Comparison of ENCODE assay signal across 26 mouse cellular contexts in the genomic region with DNA sequence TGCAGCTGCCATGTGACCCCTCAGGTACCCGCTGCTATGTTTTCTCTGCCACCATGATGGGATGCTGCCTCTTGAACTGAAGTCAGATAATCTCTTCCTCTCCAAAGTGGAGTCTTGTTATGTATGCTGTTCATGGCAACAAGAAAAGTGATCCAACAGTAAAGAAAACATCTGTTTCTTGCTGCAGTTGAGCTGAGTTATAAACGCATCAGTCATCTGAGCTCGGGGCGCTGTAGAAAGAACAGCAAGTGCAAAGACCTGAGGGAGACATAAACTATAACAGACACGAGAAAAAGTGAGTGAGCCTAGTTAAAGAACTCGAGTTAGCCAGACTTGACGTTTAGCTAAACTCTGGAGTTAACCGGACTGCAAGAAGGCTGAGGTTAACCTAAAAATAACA. TPM values are rescaled to one million over a fixed set of nuclear protein-coding genes. Genes with fewer than 3 reads are reported as not detected.
DNase-seq lines count a peak whose midpoint lies in the region; ATAC-seq and TF ChIP-seq lines count a peak whose summit lies in the region.
"Had no signal": no experiment of that assay in that cellular context is flagged by ENCODE, and none has a peak within 500 bp of the region (broad histone marks: within the 10 kb centered on the region; RNA-seq: fewer than 3 reads in every experiment).

No protein-coding gene starts in this region.

- H3K4me3 ChIP-seq in embryonic facial prominence, embryonic 14.5 days (ENCODE audit: low read depth, low read length), result no peak overlapping the region
- no peak overlapping the region for H3K4me3 ChIP-seq in embryonic facial prominence, embryonic 10.5 days
- no peak overlapping the region for H3K4me3 ChIP-seq in kidney, postnatal 0 days (replicated peaks; ENCODE audit: low read depth, low read length)
- H3K4me3 ChIP-seq in testis, adult 2 months (ENCODE audit: control insufficient read depth, low read depth, low read length), result peak overlapping the region; percentile 81
- H3K4me3 ChIP-seq in limb, embryonic 14.5 days (replicated peaks; ENCODE audit: low read length), result no peak overlapping the region
- H3K4me3 ChIP-seq: embryonic facial prominence, embryonic 13.5 days; forebrain, embryonic 10.5 days; forebrain, embryonic 12.5 days had no signal

- H3K27me3 ChIP-seq in embryonic facial prominence, embryonic 14.5 days (replicated peaks; ENCODE audit: control insufficient read depth, insufficient read depth, low read length), result no peaks in the 10 kb centered on the region
- H3K27me3 ChIP-seq in embryonic facial prominence, embryonic 10.5 days (replicated peaks; ENCODE audit: low read depth, poor library complexity, severe bottlenecking), result no peaks in the 10 kb centered on the region
- H3K27me3 ChIP-seq in kidney, postnatal 0 days (ENCODE audit: insufficient read depth, low read length), result no peaks in the 10 kb centered on the region
- no peaks in the 10 kb centered on the region for H3K27me3 ChIP-seq in testis, adult 2 months (ENCODE audit: control insufficient read depth, insufficient read depth, low read length)
- no peaks in the 10 kb centered on the region for H3K27me3 ChIP-seq in limb, embryonic 14.5 days (ENCODE audit: control insufficient read depth, insufficient read depth, low read length)
- H3K27me3 ChIP-seq: CH12.LX; embryonic facial prominence, embryonic 13.5 days; forebrain, embryonic 12.5 days had no signal

- 39% methylated on average over 8 of the region's 8 CpGs for WGBS in embryonic facial prominence, embryonic 14.5 days
- WGBS in embryonic facial prominence, embryonic 10.5 days, result 86% methylated on average over 8 of the region's 8 CpGs
- 38% methylated on average over 8 of the region's 8 CpGs for whole genome bisulfite sequencing in kidney, postnatal 0 days
- WGBS in limb, embryonic 14.5 days, result 28% methylated on average over 8 of the region's 8 CpGs

- H3K4me2 ChIP-seq in embryonic facial prominence, embryonic 14.5 days (ENCODE audit: low read depth, low read length), result no peak overlapping the region
- no peak overlapping the region for H3K4me2 ChIP-seq in kidney, postnatal 0 days (ENCODE audit: low read length)
- no peak overlapping the region for H3K4me2 ChIP-seq in limb, embryonic 14.5 days (replicated peaks; ENCODE audit: low read depth, low read length, severe bottlenecking)
- H3K4me2 ChIP-seq: embryonic facial prominence, embryonic 13.5 days; forebrain, embryonic 12.5 days had no signal

- TF ChIP-seq CTCF in kidney, postnatal 0 days (IDR thresholded peaks at IDR 0.05; ENCODE audit: low read depth), result no peak
- TF ChIP-seq CTCF in testis, adult 2 months (IDR thresholded peaks at IDR 0.05; ENCODE audit: control insufficient read depth, insufficient read depth, insufficient replicate concordance, low read depth, low read length), result no peak

- no peak overlapping the region for H3K27ac ChIP-seq in embryonic facial prominence, embryonic 14.5 days (replicated peaks; ENCODE audit: low read depth, low read length)
- H3K27ac ChIP-seq in embryonic facial prominence, embryonic 10.5 days (replicated peaks), result no peak overlapping the region
- no peak overlapping the region for H3K27ac ChIP-seq in kidney, postnatal 0 days
- H3K27ac ChIP-seq in testis, adult 2 months (ENCODE audit: control insufficient read depth, insufficient read depth, low read depth, low read length), result no peak overlapping the region
- no peak overlapping the region for H3K27ac ChIP-seq in limb, embryonic 14.5 days (replicated peaks; ENCODE audit: low read depth, low read length)
- H3K27ac ChIP-seq: embryonic facial prominence, embryonic 13.5 days; forebrain, embryonic 10.5 days; forebrain, embryonic 12.5 days had no signal

- H3K9me3 ChIP-seq in embryonic facial prominence, embryonic 14.5 days (ENCODE audit: control insufficient read depth, low read length), result no peaks in the 10 kb centered on the region
- no peaks in the 10 kb centered on the region for H3K9me3 ChIP-seq in embryonic facial prominence, embryonic 10.5 days
- H3K9me3 ChIP-seq in kidney, postnatal 0 days (replicated peaks; ENCODE audit: low read length), result no peaks in the 10 kb centered on the region
- no peaks in the 10 kb centered on the region for H3K9me3 ChIP-seq in limb, embryonic 14.5 days (ENCODE audit: control insufficient read depth, low read length)
- H3K9me3 ChIP-seq: embryonic facial prominence, embryonic 13.5 days; forebrain, embryonic 10.5 days; forebrain, embryonic 12.5 days; G1E had no signal

- H3K9ac ChIP-seq in embryonic facial prominence, embryonic 14.5 days (ENCODE audit: low read depth, low read length), result no peak overlapping the region
- H3K9ac ChIP-seq in kidney, postnatal 0 days (ENCODE audit: low read depth, low read length), result no peak overlapping the region
- no peak overlapping the region for H3K9ac ChIP-seq in limb, embryonic 14.5 days (ENCODE audit: low read depth, low read length, severe bottlenecking)
- H3K9ac ChIP-seq: embryonic facial prominence, embryonic 13.5 days; forebrain, embryonic 12.5 days had no signal

- no peak for ATAC-seq in embryonic facial prominence, embryonic 14.5 days (ENCODE audit: low read depth)
- no peak for ATAC-seq in kidney, postnatal 0 days (replicated peaks; ENCODE audit: low FRiP score, low read depth)
- peak; percentile 67; the same call in 1 of the 2 replicates for ATAC-seq in limb, embryonic 14.5 days (ENCODE audit: low FRiP score, low read depth)
- no peak for ATAC-seq in erythroid progenitor cell, adult 5-6 weeks (replicated peaks; ENCODE audit: low FRiP score, poor library complexity, severe bottlenecking)
- ATAC-seq: CD4-positive, CD25-positive, alpha-beta regulatory T cell, adult 4 months; forebrain, embryonic 14.5 days; forebrain, embryonic 16.5 days had no signal

- no peak for TF ChIP-seq POLR2A in testis, adult 2 months (IDR thresholded peaks at IDR 0.05; ENCODE audit: control insufficient read depth, low read depth, low read length)
- TF ChIP-seq POLR2A in limb, embryonic 14.5 days (IDR thresholded peaks at IDR 0.05; ENCODE audit: borderline replicate concordance, extremely low read depth, insufficient read depth, insufficient read length), result no peak

- H3K4me1 ChIP-seq in embryonic facial prominence, embryonic 14.5 days (ENCODE audit: control insufficient read depth, insufficient read depth, low read length), result no peaks in the 10 kb centered on the region
- no peaks in the 10 kb centered on the region for H3K4me1 ChIP-seq in embryonic facial prominence, embryonic 10.5 days
- H3K4me1 ChIP-seq in kidney, postnatal 0 days (replicated peaks; ENCODE audit: insufficient read depth, low read length), result no peaks in the 10 kb centered on the region
- no peaks in the 10 kb centered on the region for H3K4me1 ChIP-seq in testis, adult 2 months (ENCODE audit: control insufficient read depth, insufficient read depth, low read length)
- peaks cover 5% of the 10 kb centered on the region; the same call in 1 of the 2 replicates for H3K4me1 ChIP-seq in limb, embryonic 14.5 days (ENCODE audit: control insufficient read depth, insufficient read depth, low read length)
- H3K4me1 ChIP-seq: forebrain, embryonic 10.5 days; forebrain, embryonic 12.5 days had no signal

- peak; percentile 16 for DNase-seq in embryonic facial prominence, embryonic 14.5 days (ENCODE audit: low spot score)
- no peak for DNase-seq in embryonic facial prominence, embryonic 10.5 days (ENCODE audit: low spot score)
- peak; percentile 39 for DNase-seq in kidney, postnatal 0 days (ENCODE audit: low spot score)
- DNase-seq in kidney, postnatal 25 days, result no peak
- no peak for DNase-seq in testis, postnatal 14 days (ENCODE audit: low spot score)
- peak; percentile 35 for DNase-seq in limb, embryonic 14.5 days (ENCODE audit: low spot score)
- DNase-seq: adrenal gland, adult 2 months; adrenal gland, postnatal 10 days; adrenal gland, postnatal 25 days; B cell, adult 2 months; cerebellum, adult 11-12 months; cerebellum, adult 2 months; cerebellum, adult 9-10 months; cerebellum, postnatal 10 days; cerebellum, postnatal 25 days had no signal

- no peaks in the 10 kb centered on the region for H3K36me3 ChIP-seq in embryonic facial prominence, embryonic 14.5 days (ENCODE audit: control insufficient read depth, insufficient read depth, low read length)
- H3K36me3 ChIP-seq in embryonic facial prominence, embryonic 10.5 days (replicated peaks), result no peaks in the 10 kb centered on the region
- no peaks in the 10 kb centered on the region for H3K36me3 ChIP-seq in kidney, postnatal 0 days (ENCODE audit: insufficient read depth, low read length)
- H3K36me3 ChIP-seq in testis, adult 2 months (ENCODE audit: control insufficient read depth, insufficient read depth, low read length), result no peaks in the 10 kb centered on the region
- no peaks in the 10 kb centered on the region for H3K36me3 ChIP-seq in limb, embryonic 14.5 days (ENCODE audit: control insufficient read depth, insufficient read depth, low read length)
- H3K36me3 ChIP-seq: embryonic facial prominence, embryonic 13.5 days; forebrain, embryonic 10.5 days; forebrain, embryonic 12.5 days; G1E had no signal

RNA-seq across cellular contexts. Expression of a gene that starts 11.4 kb away (rescaled TPM):
- 123 and 141 TPM in 2 replicates for polyA plus RNA-seq in embryonic facial prominence, embryonic 14.5 days (2014; fragmentation: Nextera tagmentation; extraction: Ambion mirVana)
- 245 and 273 TPM in 2 replicates for polyA plus RNA-seq in embryonic facial prominence, embryonic 10.5 days (2016; fragmentation: Nextera tagmentation; extraction: Ambion mirVana)
- polyA plus RNA-seq in kidney, postnatal 0 days (2015; fragmentation: Nextera tagmentation; extraction: Ambion mirVana), result 153 and 180 TPM in 2 replicates
- polyA plus RNA-seq in testis, adult 2 months (2012; rRNA removed), result 24.1 and 27.6 TPM in 2 replicates
- 84.0 and 93.0 TPM in 2 replicates for polyA plus RNA-seq in limb, embryonic 14.5 days (2012; rRNA removed)
- 118 and 135 TPM in 2 replicates for polyA plus RNA-seq in limb, embryonic 14.5 days (2014; fragmentation: Nextera tagmentation; extraction: Ambion mirVana)
- 5.9 and 6.1 TPM in 2 replicates for total RNA-seq in erythroid progenitor cell, adult 5-6 weeks (2015; ENCODE audit: low replicate concordance)
- 7.0 and 9.0 TPM in 2 replicates for total RNA-seq in erythroid progenitor cell, adult 5-6 weeks (2017; ENCODE audit: low replicate concordance)

RNA-seq across cellular contexts. Expression of a gene that starts 55.2 kb away (rescaled TPM):
- 0.07 TPM in 1 of 2 replicates, not detected in the other for polyA plus RNA-seq in embryonic facial prominence, embryonic 14.5 days (2014; fragmentation: Nextera tagmentation; extraction: Ambion mirVana)
- 0.10 TPM in 1 of 2 replicates, not detected in the other for polyA plus RNA-seq in embryonic facial prominence, embryonic 10.5 days (2016; fragmentation: Nextera tagmentation; extraction: Ambion mirVana)
- 0.08 and 0.13 TPM in 2 replicates for polyA plus RNA-seq in kidney, postnatal 0 days (2015; fragmentation: Nextera tagmentation; extraction: Ambion mirVana)
- polyA plus RNA-seq in testis, adult 2 months (2012; rRNA removed), result 2.3 and 3.7 TPM in 2 replicates
- 0.18 and 0.23 TPM in 2 replicates for polyA plus RNA-seq in limb, embryonic 14.5 days (2012; rRNA removed)
- polyA plus RNA-seq in limb, embryonic 14.5 days (2014; fragmentation: Nextera tagmentation; extraction: Ambion mirVana), result 0.07 TPM in 1 of 2 replicates, not detected in the other
- total RNA-seq in erythroid progenitor cell, adult 5-6 weeks (2015; ENCODE audit: low replicate concordance), result not detected in 2 replicates
- 0.26 TPM in 1 of 2 replicates, not detected in the other for total RNA-seq in erythroid progenitor cell, adult 5-6 weeks (2017; ENCODE audit: low replicate concordance)
- polyA plus RNA-seq: adrenal gland, adult 2 months; CD4-positive, CD25-positive, alpha-beta regulatory T cell, adult 4 months; embryonic facial prominence, embryonic 11.5 days; G1E had no signal

Comparison
In these comparisons a context has a peak if more than half of its experiments do, and no peak if none do; other contexts are left out.
1. DNase-seq: peak in embryonic facial prominence, embryonic 14.5 days (single experiment), kidney, postnatal 0 days (single experiment) and limb, embryonic 14.5 days (single experiment); none in embryonic facial prominence, embryonic 10.5 days (single experiment), kidney, postnatal 25 days (0 of 2) and testis, postnatal 14 days (single experiment).